Mouse (Mus musculus) neutrophil, adult 5-6 weeks (primary cell): ENCODE results near the gene Micall1. TPM values are rescaled to one million over a fixed set of nuclear protein-coding genes. Genes with fewer than 3 reads are reported as not detected.

Source experiments
- ATAC-seq: fragments of 151-379, 151-347 bp; 2 replicates; pipeline ENCODE4 v1.8.0; 2017; ENCODE audit warnings: mild to moderate bottlenecking, moderate TSS enrichment; ENCODE audit not compliant: insufficient number of reproducible peaks, poor library complexity, low FRiP score, severe bottlenecking; ENCODE audit errors: extremely low read depth
- total RNA-seq: library from RNA; stranded (forward); fragments of 200-1000 nt; gene quantifications from 2 replicates; pipeline ENCODE4 v1.2.3, GENCODE M21; 2017

Micall1 gene
- total RNA-seq, 1 experiment from 2014 or later: 32.7 TPM

GRCm38 (mm10) chr15:79152709-79153108 is 44.0 kb downstream of the Micall1 start:
- no peak for ATAC-seq

- no peak for ATAC-seq
Measured at GRCm38 (mm10) chr15:79155572-79155971, 46.9 kb downstream of the Micall1 start.

GRCm38 (mm10) chr15:79162301-79162700 is 53.6 kb downstream of the Micall1 start:
- no peak for ATAC-seq

GRCm38 (mm10) chr15:79162822-79163221 is 54.1 kb downstream of the Micall1 start:
- ATAC-seq: no peak

GRCm38 (mm10) chr15:79164251-79164650 is 55.6 kb downstream of the Micall1 start:
- no peak for ATAC-seq

- no peak for ATAC-seq
Measured at GRCm38 (mm10) chr15:79165140-79165539, 56.4 kb downstream of the Micall1 start, which contains the start of gene Sox10. Gene Sox10, minus strand, starts transcription at chr15:79165240.

GRCm38 (mm10) chr15:79166712-79167111 is 58.0 kb downstream of the Micall1 start:
- ATAC-seq: no peak

GRCm38 (mm10) chr15:79176905-79177304 is 68.2 kb downstream of the Micall1 start:
- no peak for ATAC-seq

- ATAC-seq: no peak
Measured at GRCm38 (mm10) chr15:79185213-79185612, 76.5 kb downstream of the Micall1 start.

Other genes with a start within 250 kb of the Micall1 start
- gene Gga1, start 231.7 kb upstream of the Micall1 start, total RNA-seq: 37.2 and 39.5 TPM in 2 replicates
- 1.0 and 2.3 TPM in 2 replicates for gene Gm49510, start 209.2 kb upstream of the Micall1 start, total RNA-seq
- 31.8 and 39.0 TPM in 2 replicates for gene Sh3bp1, start 209.1 kb upstream of the Micall1 start, total RNA-seq
- 2.1 and 3.7 TPM in 2 replicates for gene Pdxp, start 195.0 kb upstream of the Micall1 start, total RNA-seq
- 31.7 and 43.2 TPM in 2 replicates for gene Lgals1, start 182.2 kb upstream of the Micall1 start, total RNA-seq
- 18.9 and 22.6 TPM in 2 replicates for gene Nol12, start 174.0 kb upstream of the Micall1 start, total RNA-seq
- gene Triobp, start 161.2 kb upstream of the Micall1 start, total RNA-seq: 37.2 and 41.9 TPM in 2 replicates
- 3.3 and 6.8 TPM in 2 replicates for gene H1f0, start 80.4 kb upstream of the Micall1 start, total RNA-seq
- gene Galr3, start 67.0 kb upstream of the Micall1 start, total RNA-seq: not detected in 2 replicates
- gene Ankrd54, start 46.0 kb upstream of the Micall1 start, total RNA-seq: 19.2 and 22.6 TPM in 2 replicates
- 97.7 and 106 TPM in 2 replicates for gene Eif3l, start 33.7 kb upstream of the Micall1 start, total RNA-seq
- 27.9 and 42.8 TPM in 2 replicates for gene Polr2f, start 32.1 kb downstream of the Micall1 start, total RNA-seq
- 0.12 and 0.49 TPM in 2 replicates for gene 1700088E04Rik, start 32.4 kb downstream of the Micall1 start, total RNA-seq
- gene Sox10, start 56.3 kb downstream of the Micall1 start, total RNA-seq: not detected in 2 replicates
- 16.1 and 16.2 TPM in 2 replicates for gene Pick1, start 120.3 kb downstream of the Micall1 start, total RNA-seq
- gene Gm49486, start 120.5 kb downstream of the Micall1 start, total RNA-seq: 1.0 and 1.1 TPM in 2 replicates
- gene Slc16a8, start 145.9 kb downstream of the Micall1 start, total RNA-seq: not detected in 2 replicates
- gene Baiap2l2, start 176.6 kb downstream of the Micall1 start, total RNA-seq: not detected in 2 replicates
- 3.4 and 5.5 TPM in 2 replicates for gene Pla2g6, start 219.5 kb downstream of the Micall1 start, total RNA-seq
- 2.7 and 3.4 TPM in 2 replicates for gene Maff, start 237.7 kb downstream of the Micall1 start, total RNA-seq